Mouse (Mus musculus): Measurements from ENCODE around the gene Ppp4r1. TPM values are rescaled to one million over a fixed set of nuclear protein-coding genes. Genes with fewer than 3 reads are reported as not detected.
A peak's percentile ranks its signal among the peaks of the same experiment; 100 is the strongest.

Gene Ppp4r1
- total and polyA plus RNA-seq, 2 experiments from 2014 or later = 24.9 to 48.6 TPM

DNA sequence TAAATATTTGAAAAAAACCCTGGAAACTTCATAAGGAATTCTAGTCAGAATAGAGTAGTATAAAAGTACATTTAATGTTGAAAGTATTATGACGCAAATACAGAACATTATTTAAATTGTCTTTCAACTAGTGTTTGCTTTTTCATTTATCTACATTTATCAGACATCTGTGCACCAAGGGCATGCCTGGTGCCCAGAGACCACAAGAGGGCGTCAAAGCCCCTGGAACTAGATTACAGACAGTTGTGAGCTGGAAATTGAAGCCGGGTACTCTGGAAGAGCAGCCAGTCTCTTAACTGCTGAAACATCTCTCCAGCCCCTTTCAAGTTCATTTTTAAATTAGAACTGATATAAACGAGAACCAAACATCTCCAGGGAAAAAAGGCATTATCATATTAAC is 80.2 kb downstream of the Ppp4r1 start:
- peak; percentile 69 for TF ChIP-seq CTCF (IDR thresholded peaks at IDR 0.05; ENCODE audit: low read depth)
- DNase-seq (ENCODE audit: low spot score) (peak; percentile 72), ATAC-seq (peak; percentile 70; the same call in 1 of the 2 replicates)
- H3K27ac ChIP-seq = no peak overlapping the region
- no peaks in the 10 kb centered on the region for H3K4me1 ChIP-seq (ENCODE audit: insufficient read depth, low read length)
- H3K9me3 ChIP-seq (ENCODE audit: low read length) = no peaks in the 10 kb centered on the region
- H3K4me2 ChIP-seq (ENCODE audit: low read depth, low read length) = no peak overlapping the region
- peaks cover 21% of the 10 kb centered on the region for H3K36me3 ChIP-seq (ENCODE audit: insufficient read depth, low read length)
- no peaks in the 10 kb centered on the region for H3K27me3 ChIP-seq (ENCODE audit: insufficient read depth, low read length)
- WGBS = 44% methylated on average over 4 of the region's 4 CpGs
- H3K4me3 ChIP-seq (ENCODE audit: low read length) = no peak overlapping the region
- no peak overlapping the region for H3K9ac ChIP-seq (replicated peaks; ENCODE audit: low read length)

GRCm38 (mm10) chr17:65863830-65864229 is 81.5 kb downstream of the Ppp4r1 start:
- DNase-seq (ENCODE audit: low spot score) (no peak), ATAC-seq (no peak)
- Histone ChIP-seq H3K27ac (no peak overlapping the region), H3K4me2 (ENCODE audit: low read depth, low read length) (no peak overlapping the region), H3K27me3 (ENCODE audit: insufficient read depth, low read length) (no peaks in the 10 kb centered on the region), H3K9me3 (ENCODE audit: low read length) (no peaks in the 10 kb centered on the region), H3K36me3 (ENCODE audit: insufficient read depth, low read length) (peaks cover 13% of the 10 kb centered on the region), H3K4me3 (ENCODE audit: low read length) (no peak overlapping the region), H3K9ac (replicated peaks; ENCODE audit: low read length) (no peak overlapping the region), H3K4me1 (ENCODE audit: insufficient read depth, low read length) (no peaks in the 10 kb centered on the region)
- 96% methylated on average over 12 of the region's 12 CpGs for WGBS
- TF ChIP-seq CTCF (IDR thresholded peaks at IDR 0.05; ENCODE audit: low read depth) = no peak

DNA sequence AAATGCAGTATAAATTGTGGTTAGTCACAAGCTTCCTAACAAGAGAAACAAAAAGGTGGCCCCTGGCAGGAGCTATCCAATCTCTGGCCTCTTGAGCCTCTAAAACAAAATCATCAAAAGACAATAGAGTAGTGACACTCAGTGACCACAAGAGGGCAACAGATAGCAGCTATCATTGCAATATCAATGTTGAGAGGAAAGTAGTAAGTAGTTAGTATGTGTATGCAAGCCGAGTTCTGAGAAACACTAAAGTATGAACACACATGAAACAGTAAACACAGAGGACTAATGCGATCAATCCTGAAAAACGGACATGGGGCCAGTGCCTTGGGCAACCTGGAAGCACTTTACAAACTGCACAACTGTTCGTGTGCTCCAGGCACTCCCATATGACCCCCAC is 82.4 kb downstream of the Ppp4r1 start:
- Histone ChIP-seq H3K9ac (replicated peaks; ENCODE audit: low read length) (no peak overlapping the region), H3K36me3 (ENCODE audit: insufficient read depth, low read length) (peaks cover 7% of the 10 kb centered on the region; the same call in 1 of the 2 replicates), H3K9me3 (ENCODE audit: low read length) (no peaks in the 10 kb centered on the region), H3K4me3 (ENCODE audit: low read length) (no peak overlapping the region), H3K4me2 (ENCODE audit: low read depth, low read length) (no peak overlapping the region), H3K27ac (no peak overlapping the region), H3K27me3 (ENCODE audit: insufficient read depth, low read length) (no peaks in the 10 kb centered on the region), H3K4me1 (ENCODE audit: insufficient read depth, low read length) (no peaks in the 10 kb centered on the region)
- TF ChIP-seq CTCF (IDR thresholded peaks at IDR 0.05; ENCODE audit: low read depth) = peak; percentile 88
- peak; percentile 82 for DNase-seq (ENCODE audit: low spot score)
- WGBS = 35% methylated on average over 4 of the region's 4 CpGs
- 0 out of 2 replicates have a peak, but pooled peaks have one; percentile 19 for ATAC-seq

- ATAC-seq (no peak), DNase-seq (ENCODE audit: low spot score) (no peak)
- H3K27me3 ChIP-seq (ENCODE audit: insufficient read depth, low read length) = no peaks in the 10 kb centered on the region
- no peak overlapping the region for H3K27ac ChIP-seq
- no peaks in the 10 kb centered on the region for H3K4me1 ChIP-seq (ENCODE audit: insufficient read depth, low read length)
- H3K9ac ChIP-seq (replicated peaks; ENCODE audit: low read length) = no peak overlapping the region
- no peak overlapping the region for H3K4me2 ChIP-seq (ENCODE audit: low read depth, low read length)
- TF ChIP-seq CTCF (IDR thresholded peaks at IDR 0.05; ENCODE audit: low read depth) = no peak
- H3K4me3 ChIP-seq (ENCODE audit: low read length) = no peak overlapping the region
- no peaks in the 10 kb centered on the region for H3K9me3 ChIP-seq (ENCODE audit: low read length)
- H3K36me3 ChIP-seq (ENCODE audit: insufficient read depth, low read length) = peaks cover 7% of the 10 kb centered on the region; the same call in 1 of the 2 replicates
Observed at GRCm38 (mm10) chr17:65865265-65865664, 82.9 kb downstream of the Ppp4r1 start.

DNA sequence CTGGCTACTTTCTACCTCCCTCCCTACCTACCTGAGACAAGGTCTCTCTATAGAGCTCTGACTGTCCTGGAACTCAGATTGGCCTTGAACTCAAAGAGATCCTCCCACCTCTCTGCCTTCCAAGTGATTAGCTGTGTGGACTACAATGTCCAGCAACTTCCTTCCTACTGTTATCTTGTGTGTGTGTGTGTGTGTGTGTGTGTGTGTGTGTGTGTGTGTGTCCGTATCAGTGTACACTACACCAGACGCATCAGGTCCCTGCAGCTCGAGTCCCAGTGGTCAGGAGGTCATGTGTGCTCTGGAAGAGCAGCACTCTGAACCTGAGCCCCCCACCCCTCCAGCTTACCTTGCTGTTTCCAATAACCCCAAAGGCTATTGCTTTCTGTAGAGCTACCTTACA is 83.8 kb downstream of the Ppp4r1 start:
- Histone ChIP-seq H3K27me3 (ENCODE audit: insufficient read depth, low read length) (no peaks in the 10 kb centered on the region), H3K36me3 (ENCODE audit: insufficient read depth, low read length) (peaks cover 7% of the 10 kb centered on the region; the same call in 1 of the 2 replicates), H3K27ac (no peak overlapping the region), H3K4me2 (ENCODE audit: low read depth, low read length) (no peak overlapping the region), H3K9me3 (ENCODE audit: low read length) (no peaks in the 10 kb centered on the region), H3K4me3 (ENCODE audit: low read length) (no peak overlapping the region), H3K9ac (replicated peaks; ENCODE audit: low read length) (no peak overlapping the region), H3K4me1 (ENCODE audit: insufficient read depth, low read length) (no peaks in the 10 kb centered on the region)
- DNase-seq (ENCODE audit: low spot score) = no peak
- ATAC-seq = no peak
- TF ChIP-seq CTCF (IDR thresholded peaks at IDR 0.05; ENCODE audit: low read depth) = no peak
- WGBS = 78% methylated on average over 3 of the region's 3 CpGs

- no peak for DNase-seq (ENCODE audit: low spot score)
- no peak overlapping the region for H3K27ac ChIP-seq
- TF ChIP-seq CTCF (IDR thresholded peaks at IDR 0.05; ENCODE audit: low read depth) = no peak
- no peaks in the 10 kb centered on the region for H3K27me3 ChIP-seq (ENCODE audit: insufficient read depth, low read length)
- H3K4me1 ChIP-seq (ENCODE audit: insufficient read depth, low read length) = peaks cover 13% of the 10 kb centered on the region
- H3K4me3 ChIP-seq (ENCODE audit: low read length) = no peak overlapping the region
- no peak for ATAC-seq
- no peaks in the 10 kb centered on the region for H3K9me3 ChIP-seq (ENCODE audit: low read length)
- H3K36me3 ChIP-seq (ENCODE audit: insufficient read depth, low read length) = peaks cover 7% of the 10 kb centered on the region; the same call in 1 of the 2 replicates
- 92% methylated on average over 5 of the region's 5 CpGs for WGBS
- H3K4me2 ChIP-seq (ENCODE audit: low read depth, low read length) = no peak overlapping the region
- no peak overlapping the region for H3K9ac ChIP-seq (replicated peaks; ENCODE audit: low read length)
Observed at GRCm38 (mm10) chr17:65867996-65868395, 85.6 kb downstream of the Ppp4r1 start.

GRCm38 (mm10) chr17:65869720-65870119 is 87.3 kb downstream of the Ppp4r1 start:
- TF ChIP-seq CTCF (IDR thresholded peaks at IDR 0.05; ENCODE audit: low read depth) = no peak
- 88% methylated on average over 10 of the region's 10 CpGs for WGBS

More at GRCm38 (mm10) chr17:65869720-65870119, 87.3 kb downstream of the Ppp4r1 start:
- no peaks in the 10 kb centered on the region; the same call in 1 of the 2 replicates for H3K36me3 ChIP-seq (ENCODE audit: insufficient read depth, low read length)
- H3K4me1 ChIP-seq (ENCODE audit: insufficient read depth, low read length) = peaks cover 13% of the 10 kb centered on the region
- H3K9ac ChIP-seq (replicated peaks; ENCODE audit: low read length) = no peak overlapping the region
- DNase-seq (ENCODE audit: low spot score) (no peak), ATAC-seq (no peak)
- H3K9me3 ChIP-seq (ENCODE audit: low read length) = no peaks in the 10 kb centered on the region
- H3K27ac ChIP-seq = no peak overlapping the region
- no peak overlapping the region for H3K4me3 ChIP-seq (ENCODE audit: low read length)
- H3K27me3 ChIP-seq (ENCODE audit: insufficient read depth, low read length) = no peaks in the 10 kb centered on the region
- no peak overlapping the region for H3K4me2 ChIP-seq (ENCODE audit: low read depth, low read length)

All from hindbrain, postnatal 0 days (tissue).